10 mouse cellular contexts compared by ENCODE assay signal in the genomic region with DNA sequence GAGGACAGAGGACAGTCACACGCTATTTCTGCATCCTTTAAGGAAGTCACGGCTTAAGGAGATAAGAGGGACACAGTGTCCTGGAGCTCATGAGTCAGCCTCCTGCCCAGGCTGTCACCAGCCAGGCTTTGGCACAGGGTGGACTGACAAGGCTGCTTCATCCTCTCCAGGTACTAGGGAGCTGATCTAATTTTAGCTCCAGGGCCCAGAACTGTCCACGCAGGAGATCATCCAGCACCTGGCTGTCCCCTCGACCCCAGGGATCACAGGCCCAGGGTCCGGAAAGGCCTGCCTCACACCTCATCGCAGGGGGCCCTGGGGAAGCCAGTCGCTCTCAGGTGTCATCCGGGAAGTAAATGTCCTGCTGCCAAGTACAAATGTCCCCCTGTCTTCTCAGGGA.
DNase-seq lines count a peak whose midpoint lies in the region; ATAC-seq and TF ChIP-seq lines count a peak whose summit lies in the region.
"Had no signal": no experiment of that assay in that cellular context is flagged by ENCODE, and none has a peak within 500 bp of the region (broad histone marks: within the 10 kb centered on the region; RNA-seq: fewer than 3 reads in every experiment).

No protein-coding gene starts in this region.

- DNase-seq in hindbrain, embryonic 10.5 days (ENCODE audit: low spot score) = no peak
- DNase-seq in cerebellum, adult 11 months = peak; percentile 66
- DNase-seq in cerebellum, postnatal 25 days = peak; percentile 78 to 87
- peak; percentile 10 for DNase-seq in heart, postnatal 4 days
- no peak for DNase-seq in forebrain, postnatal 0 days
- no peak for DNase-seq in thymus, postnatal 25 days
- DNase-seq: thymus, postnatal 14 days had no signal

- peaks cover 7% of the 10 kb centered on the region for H3K4me1 ChIP-seq in hindbrain, embryonic 16.5 days (ENCODE audit: control insufficient read depth, insufficient read depth, low read depth, low read length)
- peaks cover 15% of the 10 kb centered on the region for H3K4me1 ChIP-seq in hindbrain, embryonic 10.5 days (replicated peaks)
- no peaks in the 10 kb centered on the region for H3K4me1 ChIP-seq in forebrain, postnatal 0 days (ENCODE audit: insufficient read depth)

- H3K36me3 ChIP-seq in hindbrain, embryonic 16.5 days (ENCODE audit: control insufficient read depth, insufficient read depth, low read length) = no peaks in the 10 kb centered on the region
- no peaks in the 10 kb centered on the region for H3K36me3 ChIP-seq in hindbrain, embryonic 10.5 days
- H3K36me3 ChIP-seq in forebrain, postnatal 0 days (ENCODE audit: insufficient read depth) = no peaks in the 10 kb centered on the region

- ATAC-seq in hindbrain, embryonic 16.5 days = no peak
- no peak for ATAC-seq in forebrain, postnatal 0 days
- ATAC-seq: activated CD4-positive, CD25-positive, alpha-beta regulatory T cell, adult 4 months had no signal

- H3K9ac ChIP-seq in hindbrain, embryonic 16.5 days (ENCODE audit: low read depth, low read length) = peak overlapping the region; percentile 35; the same call in 1 of the 2 replicates
- no peak overlapping the region for H3K9ac ChIP-seq in forebrain, postnatal 0 days

- WGBS in hindbrain, embryonic 16.5 days = 33% methylated on average over 8 of the region's 8 CpGs
- WGBS in hindbrain, embryonic 10.5 days = 21% methylated on average over 8 of the region's 8 CpGs
- 40% methylated on average over 8 of the region's 8 CpGs for WGBS in forebrain, postnatal 0 days

- no peaks in the 10 kb centered on the region for H3K9me3 ChIP-seq in hindbrain, embryonic 16.5 days (ENCODE audit: control insufficient read depth, low read length)
- H3K9me3 ChIP-seq in hindbrain, embryonic 10.5 days = no peaks in the 10 kb centered on the region
- no peaks in the 10 kb centered on the region for H3K9me3 ChIP-seq in forebrain, postnatal 0 days (ENCODE audit: low read length)

- no peak for TF ChIP-seq CTCF in forebrain, postnatal 0 days (IDR thresholded peaks at IDR 0.05; ENCODE audit: low read depth)

- H3K27ac ChIP-seq in hindbrain, embryonic 16.5 days (ENCODE audit: low read depth, low read length) = no peak overlapping the region
- H3K27ac ChIP-seq in hindbrain, embryonic 10.5 days = no peak overlapping the region; the same call in 1 of the 2 replicates
- no peak overlapping the region for H3K27ac ChIP-seq in forebrain, postnatal 0 days (ENCODE audit: low read depth, low read length)
- H3K27ac ChIP-seq: kidney, postnatal 0 days had no signal

- H3K4me2 ChIP-seq in hindbrain, embryonic 16.5 days (ENCODE audit: low read length) = no peak overlapping the region
- H3K4me2 ChIP-seq in forebrain, postnatal 0 days (ENCODE audit: low read depth) = no peak overlapping the region

- H3K27me3 ChIP-seq in hindbrain, embryonic 16.5 days (replicated peaks; ENCODE audit: control insufficient read depth, insufficient read depth, low read length) = no peaks in the 10 kb centered on the region
- no peaks in the 10 kb centered on the region for H3K27me3 ChIP-seq in hindbrain, embryonic 10.5 days (ENCODE audit: insufficient read depth, poor library complexity, severe bottlenecking)
- H3K27me3 ChIP-seq in forebrain, postnatal 0 days (ENCODE audit: insufficient read depth, low read length) = no peaks in the 10 kb centered on the region

- H3K4me3 ChIP-seq in hindbrain, embryonic 16.5 days (ENCODE audit: low read length) = no peak overlapping the region
- H3K4me3 ChIP-seq in hindbrain, embryonic 10.5 days = no peak overlapping the region
- H3K4me3 ChIP-seq in forebrain, postnatal 0 days (ENCODE audit: low read depth, low read length) = no peak overlapping the region

Comparison
In these comparisons a context has a peak if more than half of its experiments do, and no peak if none do; other contexts are left out.
1. DNase-seq: peak in cerebellum, adult 11 months (single experiment), cerebellum, postnatal 25 days (2 of 2) and heart, postnatal 4 days (single experiment); none in hindbrain, embryonic 10.5 days (single experiment), forebrain, postnatal 0 days (single experiment) and thymus, postnatal 25 days (single experiment).